Mouse (Mus musculus) ES-Bruce4 (cell line): ENCODE measurements at regions not wholly inside any gene's neighbourhood (a gene's known extent, or its start where the extent isn't known, plus 50 kb on each side); places are given as distances from the start of the nearest gene placed in this dataset.
"Not testable (repeated sequence)": the region's sequence is repeated elsewhere in the genome, so short reads cannot be mapped to it uniquely, and the experiment has no call there.

Source experiments
- CTCF ChIP-seq: IDR thresholded peaks from one replicate; pipeline ENCODE4 v1.8.1; 2011; ENCODE audit warnings: low read depth, low read length
- POLR2A ChIP-seq: IDR thresholded peaks from one replicate; pipeline ENCODE4 v1.8.1; 2011; ENCODE audit warnings: low read length; ENCODE audit not compliant: insufficient read depth

GRCm38 (mm10) chr10:7327046-7327445 lies 115.0 kb upstream of the Cnksr3 start:
- TF ChIP-seq CTCF, POLR2A: not testable (repeated sequence)
